Mouse (Mus musculus): ENCODE results near the gene Vmn2r87.
"Not testable (repeated sequence)": the region's sequence is repeated elsewhere in the genome, so short reads cannot be mapped to it uniquely, and the experiment has no call there.

GRCm38 (mm10) chr10:130422368-130422767 lies 74.8 kb downstream of the Vmn2r87 start:
- not testable (repeated sequence) for TF ChIP-seq EP300, POLR2A (IDR thresholded peaks at IDR 0.05; ENCODE audit: insufficient read depth, low read depth, low read length)
